Mouse (Mus musculus) heart, embryonic 12.5 days (tissue): Measurements from ENCODE around the gene Carnmt1. TPM values are rescaled to one million over a fixed set of nuclear protein-coding genes. Genes with fewer than 3 reads are reported as not detected.
A peak's percentile ranks its signal among the peaks of the same experiment; 100 is the strongest.

ENCODE experiments used
- ATAC-seq: fragments of 200-750 bp; cut with Nextera tagmentation; 2 replicates; pipeline ENCODE4 v1.8.0; 2017; ENCODE audit warnings: moderate TSS enrichment, moderate library complexity; ENCODE audit not compliant: insufficient number of reproducible peaks, low FRiP score
- H3K27ac ChIP-seq: fragments of 300-500 bp; sonication (generic); 2 replicates; pipeline ENCODE4 v1.5.1; 2016; ENCODE audit warnings: mild to moderate bottlenecking, moderate library complexity; ENCODE audit not compliant: poor library complexity, severe bottlenecking
- H3K27me3 ChIP-seq: fragments of 300-500 bp; sonication (generic); replicated peaks from 2 replicates; pipeline ENCODE4 v1.6.1; 2016; ENCODE audit warnings: mild to moderate bottlenecking, moderate library complexity
- H3K36me3 ChIP-seq: fragments of 300-500 bp; sonication (generic); 2 replicates; pipeline ENCODE4 v1.6.1; 2016; ENCODE audit warnings: mild to moderate bottlenecking, moderate library complexity
- H3K4me1 ChIP-seq: fragments of 300-500 bp; sonication (generic); replicated peaks from 2 replicates; pipeline ENCODE4 v1.6.1; 2016; ENCODE audit warnings: mild to moderate bottlenecking
- H3K4me2 ChIP-seq: fragments of 300-500 bp; sonication (generic); 2 replicates; pipeline ENCODE4 v1.6.1; 2016; ENCODE audit warnings: mild to moderate bottlenecking, moderate library complexity
- H3K4me3 ChIP-seq: fragments of 300-500 bp; sonication (generic); 2 replicates; pipeline ENCODE4 v1.5.1; 2016; ENCODE audit warnings: mild to moderate bottlenecking
- H3K9ac ChIP-seq: fragments of 300-500 bp; sonication (generic); 2 replicates; pipeline ENCODE4 v1.6.1; 2016; ENCODE audit warnings: mild to moderate bottlenecking, moderate library complexity
- H3K9me3 ChIP-seq: fragments of 300-500 bp; sonication (generic); replicated peaks from 2 replicates; pipeline ENCODE4 v1.6.1; 2016; ENCODE audit warnings: mild to moderate bottlenecking, moderate library complexity
- WGBS: fragments of 180-500 bp; shearing (Covaris S2); methylation state at CpG from one replicate; pipeline ENCODE4 v1.1.7; 2016; 5-methylcytosine and 5-hydroxymethylcytosine counted together
- polyA plus RNA-seq: library from polyadenylated mRNA; unstranded; fragments of >200 nt; fragmentation: Nextera tagmentation; extraction: Ambion mirVana; gene quantifications from 2 replicates; pipeline ENCODE4 v1.2.1, GENCODE M21; 2016

The Carnmt1 gene
- polyA plus RNA-seq, 1 experiment from 2014 or later, result 34.9 TPM

- Histone ChIP-seq H3K4me3 (no peak overlapping the region), H3K9me3 (no peaks in the 10 kb centered on the region), H3K27me3 (peaks cover 28% of the 10 kb centered on the region), H3K9ac (no peak overlapping the region), H3K27ac (no peak overlapping the region), H3K36me3 (no peaks in the 10 kb centered on the region), H3K4me2 (no peak overlapping the region), H3K4me1 (0 out of 2 replicates have a peak, but pooled peaks cover 3% of the 10 kb centered on the region)
- 84% methylated on average over 4 of the region's 4 CpGs for WGBS
- ATAC-seq, result no peak
Observed at GRCm38 (mm10) chr19:18747379-18747778, 76.8 kb downstream of the Carnmt1 start.

DNA sequence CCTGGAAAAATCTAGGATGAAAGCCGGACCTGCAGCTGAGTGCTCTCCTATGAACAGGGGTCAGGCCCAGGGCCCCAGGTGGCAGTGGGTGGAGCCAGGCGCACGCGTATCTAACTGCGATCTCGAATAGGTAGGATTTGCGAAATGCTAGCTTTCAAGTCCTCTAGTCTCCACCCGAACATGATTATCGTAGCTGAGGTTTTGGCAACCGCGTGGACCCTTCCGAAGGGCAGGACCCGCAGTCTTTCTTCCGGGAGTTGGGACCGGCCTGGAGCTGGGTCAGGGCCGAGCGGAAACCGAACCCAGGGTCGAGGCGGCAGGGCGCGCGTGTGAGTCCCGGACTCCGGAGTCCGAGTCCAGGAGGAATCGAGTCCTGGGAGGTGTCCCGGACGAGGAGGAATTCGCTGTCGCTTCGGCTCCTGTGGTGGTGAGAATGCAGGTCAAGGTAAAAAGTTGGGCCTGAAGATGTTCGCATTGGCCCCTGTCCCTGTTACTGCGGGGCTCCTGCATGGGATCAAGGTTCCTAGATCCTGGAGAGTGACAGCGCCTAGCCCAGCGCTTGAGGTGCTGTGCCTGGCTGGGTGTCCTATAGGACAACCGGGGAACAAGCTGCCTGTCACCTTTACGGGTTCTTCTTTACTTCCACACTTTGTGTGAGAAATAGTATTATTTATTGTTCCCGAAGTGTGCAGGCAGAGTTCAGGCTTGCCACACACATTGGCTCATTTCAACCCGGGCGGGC, 79.2 kb downstream of the Carnmt1 start, which contains the start of gene Trpm6:
TSS of gene Trpm6 (plus strand) at position 386 of the 742 bp plus-strand sequence.
- WGBS, result 3% methylated on average over 41 of the region's 41 CpGs
- Histone ChIP-seq H3K27ac (no peak within 1 kb of the TSS), H3K4me3 (peak within 1 kb of the TSS; percentile 43), H3K4me2 (peak within 1 kb of the TSS; percentile 80), H3K9ac (0 out of 2 replicates have a peak within 1 kb of the TSS, but pooled peaks have one; percentile 34), H3K9me3 (no peaks in the 10 kb centered on the region), H3K4me1 (0 out of 2 replicates have a peak, but pooled peaks cover 3% of the 10 kb centered on the region), H3K36me3 (no peaks in the 10 kb centered on the region), H3K27me3 (peaks cover 25% of the 10 kb centered on the region)
- ATAC-seq, result no peak; the same call in 1 of the 2 replicates

Other genes starting within 250 kb of the Carnmt1 start
- 59.5 and 60.4 TPM in 2 replicates for gene Ostf1, start 38.9 kb upstream of the Carnmt1 start, polyA plus RNA-seq
- 5.7 and 6.3 TPM in 2 replicates for gene Nmrk1, start 38.8 kb upstream of the Carnmt1 start, polyA plus RNA-seq
- 29.3 and 29.8 TPM in 2 replicates for gene D030056L22Rik, start 42.4 kb downstream of the Carnmt1 start, polyA plus RNA-seq
- gene Trpm6, start 79.2 kb downstream of the Carnmt1 start, polyA plus RNA-seq, result 0.15 and 0.17 TPM in 2 replicates